17 mouse cellular contexts compared by ENCODE assay signal in the genomic region with DNA sequence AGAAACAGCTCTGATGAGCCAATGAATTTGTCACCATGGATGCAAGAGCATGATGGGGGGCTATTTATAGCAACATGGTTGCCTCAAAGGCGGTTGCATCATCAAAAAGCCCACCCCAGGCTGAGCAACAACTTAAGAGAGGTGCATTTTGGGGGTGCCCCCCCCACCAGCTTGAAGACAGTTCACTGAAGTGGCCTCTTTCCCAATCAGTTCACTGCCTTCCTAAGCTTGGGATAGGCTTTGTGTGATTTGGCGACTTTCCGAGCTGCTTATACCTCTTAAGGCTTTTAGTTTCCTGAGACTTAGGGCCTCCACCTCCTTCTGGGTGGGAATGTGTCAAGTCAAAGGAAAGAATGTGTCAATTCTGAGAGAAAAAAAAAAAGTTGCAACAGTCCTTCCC.
"Had no signal": no experiment of that assay in that cellular context is flagged by ENCODE, and none has a peak within 500 bp of the region (broad histone marks: within the 10 kb centered on the region; RNA-seq: fewer than 3 reads in every experiment).

No protein-coding gene starts in this region.

- H3K27me3 ChIP-seq: limb, embryonic 13.5 days; midbrain, embryonic 15.5 days; neural tube, embryonic 12.5 days; stomach, embryonic 15.5 days had no signal

- H3K9me3 ChIP-seq: limb, embryonic 13.5 days; megakaryocyte, embryonic 14.5 days; midbrain, embryonic 15.5 days; neural tube, embryonic 12.5 days; stomach, embryonic 15.5 days had no signal

- ATAC-seq: midbrain, embryonic 15.5 days had no signal

- H3K4me2 ChIP-seq: limb, embryonic 13.5 days; midbrain, embryonic 11.5 days; midbrain, embryonic 15.5 days; neural tube, embryonic 12.5 days; stomach, embryonic 15.5 days had no signal

- H3K4me1 ChIP-seq: megakaryocyte, embryonic 14.5 days; midbrain, embryonic 15.5 days; stomach, embryonic 15.5 days had no signal

- H3K4me3 ChIP-seq: layer of hippocampus, adult 2 months; limb, embryonic 13.5 days; megakaryocyte, embryonic 14.5 days; midbrain, embryonic 15.5 days; neural tube, embryonic 12.5 days; stomach, embryonic 15.5 days had no signal

- H3K27ac ChIP-seq: layer of hippocampus, adult 2 months; limb, embryonic 13.5 days; liver, embryonic 14.5 days; macrophage; midbrain, embryonic 15.5 days; neural tube, embryonic 12.5 days; stomach, embryonic 15.5 days had no signal

- H3K9ac ChIP-seq: limb, embryonic 13.5 days; liver, embryonic 14.5 days; midbrain, embryonic 15.5 days; neural tube, embryonic 12.5 days; stomach, embryonic 15.5 days had no signal

- DNase-seq: kidney, adult 18-20 months; kidney, postnatal 10 days; kidney, postnatal 4 days; left cerebral cortex, postnatal 4 days; retina, postnatal 1 day; right cerebral cortex, postnatal 14 days; thymus, adult 2 months; thymus, postnatal 25 days had no signal

- H3K36me3 ChIP-seq: limb, embryonic 13.5 days; midbrain, embryonic 15.5 days; neural tube, embryonic 12.5 days; stomach, embryonic 15.5 days had no signal
